Mouse (Mus musculus): Measurements from ENCODE around the gene Hexb.
"Not testable (repeated sequence)": the region's sequence is repeated elsewhere in the genome, so short reads cannot be mapped to it uniquely, and the experiment has no call there.

The Hexb gene

GRCm38 (mm10) chr13:97182821-97183220 lies 15.3 kb downstream of the Hexb start:
- DNase-seq (ENCODE audit: low read depth, low spot score), result no peak

GRCm38 (mm10) chr13:97180113-97180828 lies 17.9 kb downstream of the Hexb start:
- DNase-seq (ENCODE audit: low read depth, low spot score), result no peak

- DNase-seq (ENCODE audit: low read depth, low spot score), result no peak
Observed at GRCm38 (mm10) chr13:97178943-97179342, 19.2 kb downstream of the Hexb start.

GRCm38 (mm10) chr13:97176731-97177130 lies 21.4 kb downstream of the Hexb start:
- no peak for DNase-seq (ENCODE audit: low read depth, low spot score)

- DNase-seq (ENCODE audit: low read depth, low spot score), result no peak
Observed at GRCm38 (mm10) chr13:97175520-97176264, 22.5 kb downstream of the Hexb start.

GRCm38 (mm10) chr13:97145834-97146233 lies 52.3 kb downstream of the Hexb start:
- DNase-seq (ENCODE audit: low read depth, low spot score), result peak; percentile 77

GRCm38 (mm10) chr13:97142321-97142720 lies 55.8 kb downstream of the Hexb start:
- DNase-seq (ENCODE audit: low read depth, low spot score), result no peak

- DNase-seq (ENCODE audit: low read depth, low spot score), result not testable (repeated sequence)
Observed at GRCm38 (mm10) chr13:97138404-97138931, 59.7 kb downstream of the Hexb start.

GRCm38 (mm10) chr13:97137466-97138400 lies 60.4 kb downstream of the Hexb start, which contains the start of the genes Gfm2 and Nsa2:
Gene Gfm2 (plus strand): TSS chr13:97137937.
Gene Nsa2 (minus strand): TSS chr13:97137937.
- DNase-seq (ENCODE audit: low read depth, low spot score), result peak; percentile 95

GRCm38 (mm10) chr13:97130413-97130812 lies 67.7 kb downstream of the Hexb start:
- DNase-seq (ENCODE audit: low read depth, low spot score), result not testable (repeated sequence)

- not testable (repeated sequence) for DNase-seq (ENCODE audit: low read depth, low spot score)
Observed at GRCm38 (mm10) chr13:97129654-97130053, 68.5 kb downstream of the Hexb start.

Measured in 3T3-L1 (cell line).